Mouse (Mus musculus) lung, postnatal 0 days (tissue): ENCODE measurements around the gene Egflam.

Experiments
- CTCF ChIP-seq: IDR thresholded peaks from 2 replicates; pipeline ENCODE4 v1.5.1; 2016; ENCODE audit warnings: antibody characterized with exemption, mild to moderate bottlenecking
- EP300 ChIP-seq: IDR thresholded peaks from 2 replicates; pipeline ENCODE4 v1.6.1; 2016; ENCODE audit warnings: antibody characterized with exemption, mild to moderate bottlenecking, control low read depth

DNA sequence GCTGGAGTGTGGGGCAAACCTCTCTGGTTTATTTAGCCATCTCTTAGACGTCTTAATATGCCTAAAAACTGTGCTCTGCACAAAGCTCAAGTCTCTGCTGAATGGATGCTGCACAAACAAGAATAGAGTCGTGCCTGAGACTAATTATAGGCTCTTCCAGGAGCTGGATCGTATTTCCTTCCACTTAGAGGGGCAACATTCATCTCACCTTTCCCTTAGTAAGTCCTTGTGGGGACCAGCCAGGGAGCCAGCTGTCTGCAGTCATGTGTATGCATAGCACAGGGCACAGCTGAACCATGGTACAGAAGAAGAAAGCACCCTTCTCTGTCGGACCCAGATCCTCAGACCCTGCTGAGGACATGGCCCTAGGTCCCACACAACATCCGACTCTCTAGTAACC lies 192.1 kb downstream of the Egflam start:
- no peak for TF ChIP-seq CTCF
- no peak for TF ChIP-seq EP300
